Mouse (Mus musculus): ENCODE results near the gene Plk5.

The Plk5 gene

GRCm38 (mm10) chr10:80357994-80358639, 1.9 kb downstream of the Plk5 start:
- DNase-seq (ENCODE audit: low spot score) = no peak

GRCm38 (mm10) chr10:80363734-80364133, 7.5 kb downstream of the Plk5 start:
- DNase-seq (ENCODE audit: low spot score) = no peak

- DNase-seq (ENCODE audit: low spot score) = no peak
These were observed 9.5 kb downstream of the Plk5 start for GRCm38 (mm10) chr10:80365736-80366135.

GRCm38 (mm10) chr10:80367954-80368353, 11.7 kb downstream of the Plk5 start:
- DNase-seq (ENCODE audit: low spot score) = no peak

- no peak for DNase-seq (ENCODE audit: low spot score)
These were observed 12.1 kb downstream of the Plk5 start for GRCm38 (mm10) chr10:80368392-80368791.

- no peak for DNase-seq (ENCODE audit: low spot score)
These were observed 13.9 kb downstream of the Plk5 start for GRCm38 (mm10) chr10:80369995-80370747.

- no peak for DNase-seq (ENCODE audit: low spot score)
These were observed 15.2 kb downstream of the Plk5 start for GRCm38 (mm10) chr10:80371411-80371966.

- no peak for DNase-seq (ENCODE audit: low spot score)
These were observed 15.7 kb downstream of the Plk5 start for GRCm38 (mm10) chr10:80371983-80372382.

- DNase-seq (ENCODE audit: low spot score) = no peak
These were observed 16.4 kb downstream of the Plk5 start for GRCm38 (mm10) chr10:80372706-80373105.

- DNase-seq (ENCODE audit: low spot score) = no peak
These were observed 17.8 kb downstream of the Plk5 start for GRCm38 (mm10) chr10:80374063-80374462.

GRCm38 (mm10) chr10:80376160-80376559, 19.9 kb downstream of the Plk5 start:
- peak; percentile 82 for DNase-seq (ENCODE audit: low spot score)

GRCm38 (mm10) chr10:80377716-80378115, 21.5 kb downstream of the Plk5 start:
- no peak for DNase-seq (ENCODE audit: low spot score)

- no peak for DNase-seq (ENCODE audit: low spot score)
These were observed 26.5 kb downstream of the Plk5 start for GRCm38 (mm10) chr10:80382641-80383365.

GRCm38 (mm10) chr10:80383431-80383830, 27.2 kb downstream of the Plk5 start:
- no peak for DNase-seq (ENCODE audit: low spot score)

- no peak for DNase-seq (ENCODE audit: low spot score)
These were observed 27.9 kb downstream of the Plk5 start for GRCm38 (mm10) chr10:80384115-80384639.

- DNase-seq (ENCODE audit: low spot score) = no peak
These were observed 28.4 kb downstream of the Plk5 start for GRCm38 (mm10) chr10:80384709-80385108.

GRCm38 (mm10) chr10:80385310-80385709, 29.1 kb downstream of the Plk5 start:
- DNase-seq (ENCODE audit: low spot score) = no peak

- no peak for DNase-seq (ENCODE audit: low spot score)
These were observed 29.8 kb downstream of the Plk5 start for GRCm38 (mm10) chr10:80385811-80386734.

- DNase-seq (ENCODE audit: low spot score) = no peak
These were observed 30.6 kb downstream of the Plk5 start for GRCm38 (mm10) chr10:80386735-80387471.

GRCm38 (mm10) chr10:80387522-80387959, 31.3 kb downstream of the Plk5 start, which contains the start of gene Mex3d:
Gene Mex3d, minus strand, starts transcription at chr10:80387659.
- peak; percentile 63 for DNase-seq (ENCODE audit: low spot score)

Data from spleen, adult 12 weeks (tissue).